Mouse (Mus musculus) ES-E14 (cell line): ENCODE measurements at regions not wholly inside any gene's neighbourhood (a gene's known extent, or its start where the extent isn't known, plus 50 kb on each side); places are given as distances from the start of the nearest gene placed in this dataset.

Source experiments
- DNase-seq: peaks from one replicate; pipeline ENCODE4 v3.0.0-alpha.2; 2013; ENCODE audit warnings: low read depth, low spot score
- H3K27ac ChIP-seq: 2 replicates; pipeline ENCODE4 v1.5.1; 2012; ENCODE audit warnings: low read depth, mild to moderate bottlenecking, low read length, moderate library complexity, mixed read lengths; ENCODE audit not compliant: poor library complexity, insufficient read depth, severe bottlenecking
- H3K36me3 ChIP-seq: 2 replicates; pipeline ENCODE4 v1.6.1; 2012; ENCODE audit warnings: mild to moderate bottlenecking, low read length, moderate library complexity, mixed read lengths; ENCODE audit not compliant: control insufficient read depth, poor library complexity, insufficient read depth, severe bottlenecking
- H3K4me1 ChIP-seq, 2 experiments: fragments of 150-350 bp in 1 of 2; sonication (generic) in 1 of 2; 2 replicates each; pipeline ENCODE4 v1.6.1; 2012; ENCODE audit warnings: low read length in 2 of 2, mild to moderate bottlenecking in 1 of 2, mixed read lengths in 1 of 2; ENCODE audit not compliant: control insufficient read depth in 2 of 2, insufficient read depth in 2 of 2, poor library complexity in 1 of 2
- H3K4me3 ChIP-seq, 2 experiments: fragments of 150-350 bp in 1 of 2; sonication (generic) in 1 of 2; 2 replicates each; pipeline ENCODE4 v1.5.1; 2012; ENCODE audit warnings: low read length in 2 of 2, low read depth in 1 of 2, mild to moderate bottlenecking in 1 of 2, mixed read lengths in 1 of 2; ENCODE audit not compliant: insufficient read depth in 1 of 2, poor library complexity in 1 of 2, severe bottlenecking in 1 of 2
- H3K9ac ChIP-seq: 2 replicates; pipeline ENCODE4 v1.6.1; 2012; ENCODE audit warnings: low read depth, mild to moderate bottlenecking, low read length, mixed read lengths; ENCODE audit not compliant: poor library complexity, insufficient read depth, severe bottlenecking
- H3K9me3 ChIP-seq: fragments of 150-350 bp; sonication (generic); 2 replicates; pipeline ENCODE4 v1.6.1; 2012; ENCODE audit warnings: low read depth, mild to moderate bottlenecking, low read length; ENCODE audit not compliant: control insufficient read depth, insufficient read depth
- CHD2 ChIP-seq: IDR thresholded peaks from 2 replicates; pipeline ENCODE4 v1.6.1; 2014; ENCODE audit warnings: mild to moderate bottlenecking, low read depth, low read length, inconsistent platforms
- HCFC1 ChIP-seq: IDR thresholded peaks from 2 replicates; pipeline ENCODE4 v1.6.1; 2012; ENCODE audit warnings: low read length, inconsistent platforms, borderline replicate concordance; ENCODE audit not compliant: insufficient read depth
- MAFK ChIP-seq: IDR thresholded peaks from 2 replicates; pipeline ENCODE4 v1.6.1; 2014; ENCODE audit warnings: mild to moderate bottlenecking, low read depth, low read length, inconsistent platforms; ENCODE audit not compliant: insufficient read depth
- ZC3H11A ChIP-seq: IDR thresholded peaks from 2 replicates; pipeline ENCODE4 v1.6.1; 2012; ENCODE audit warnings: low read depth, mild to moderate bottlenecking, inconsistent platforms, low read length, borderline replicate concordance
- ZNF384 ChIP-seq: IDR thresholded peaks from 2 replicates; pipeline ENCODE4 v1.6.1; 2012; ENCODE audit warnings: low read depth, low read length, inconsistent platforms
- in situ Hi-C, 2 experiments: fragments of 600-800 bp; cut with MboI; formaldehyde crosslinking; loops; one replicate each; pipeline ENCODE4 v1.15.1; 2025; ENCODE audit warnings: low sequenced_read_pairs in 2 of 2, inconsistent platforms in 1 of 2; ENCODE audit not compliant: unreplicated experiment in 2 of 2

DNA sequence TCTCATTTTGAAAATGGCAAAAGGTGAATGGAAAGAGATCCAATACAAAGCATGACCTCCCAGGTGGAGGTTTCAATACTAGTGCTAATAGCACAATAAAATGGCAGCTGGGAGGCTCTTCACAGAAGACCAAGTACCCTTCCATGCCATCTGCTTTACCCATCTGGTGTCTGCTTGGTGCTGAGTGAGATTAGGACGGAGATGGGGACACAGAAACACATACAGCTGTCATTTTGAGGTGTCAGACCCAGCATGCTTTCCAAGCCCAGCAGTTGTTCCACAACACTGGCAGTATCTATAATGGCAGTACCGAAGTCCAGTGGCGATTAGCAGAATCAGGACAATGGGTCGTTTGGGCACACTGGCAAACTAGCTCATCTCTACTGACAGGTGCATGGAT, 118.9 kb upstream of the 1700064H15Rik start:
- TF ChIP-seq ZC3H11A (no peak), CHD2 (no peak)
- Histone ChIP-seq H3K9ac (no peak overlapping the region), H3K36me3 (no peaks in the 10 kb centered on the region), H3K27ac (no peak overlapping the region), H3K4me1 (no peaks in the 10 kb centered on the region), H3K9me3 (no peaks in the 10 kb centered on the region), H3K4me3 (no peak overlapping the region)
- DNase-seq, result no peak
- in situ Hi-C loops, result no loop called here

GRCm38 (mm10) chr3:19751946-19752345, 123.5 kb upstream of the 1700064H15Rik start:
- in situ Hi-C loops, result no loop called here

DNA sequence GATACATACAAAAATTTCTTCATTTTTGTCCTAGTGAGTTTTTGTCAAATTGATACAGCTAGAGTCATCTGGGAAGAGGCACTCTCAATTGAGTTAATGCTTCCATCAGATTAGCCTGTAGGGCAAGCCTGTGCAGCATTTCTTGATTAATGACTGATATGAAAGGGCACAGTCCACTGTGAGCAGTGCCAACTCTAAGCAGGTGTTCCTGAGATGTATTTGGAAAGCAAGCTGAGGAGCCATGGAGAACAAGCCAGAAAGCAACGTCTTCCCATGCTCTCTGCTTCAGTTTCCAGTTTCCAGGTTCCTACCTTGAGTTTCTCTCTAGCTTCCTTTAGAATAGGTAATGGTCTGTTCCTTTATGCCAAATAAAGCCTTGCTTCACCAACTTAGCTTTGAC, 125.5 kb upstream of the 1700064H15Rik start:
- in situ Hi-C loops, result no loop called here
- no peak overlapping the region for H3K9ac ChIP-seq
- no peaks in the 10 kb centered on the region for H3K36me3 ChIP-seq
- no peaks in the 10 kb centered on the region for H3K9me3 ChIP-seq
- no peaks in the 10 kb centered on the region for H3K4me1 ChIP-seq
- no peak for DNase-seq
- no peak for TF ChIP-seq CHD2
- TF ChIP-seq MAFK, result no peak
- TF ChIP-seq ZC3H11A, result no peak
- TF ChIP-seq ZNF384, result no peak
- no peak for TF ChIP-seq HCFC1
- H3K27ac ChIP-seq, result no peak overlapping the region
- H3K4me3 ChIP-seq, result no peak overlapping the region

More at GRCm38 (mm10) chr3:19751946-19752345, 123.5 kb upstream of the 1700064H15Rik start:
- H3K4me1 ChIP-seq, result no peaks in the 10 kb centered on the region
- no peak for DNase-seq
- no peak overlapping the region for H3K9ac ChIP-seq
- no peaks in the 10 kb centered on the region for H3K36me3 ChIP-seq
- H3K9me3 ChIP-seq, result no peaks in the 10 kb centered on the region
- no peak overlapping the region for H3K4me3 ChIP-seq
- no peak for TF ChIP-seq ZC3H11A
- no peak overlapping the region for H3K27ac ChIP-seq

DNA sequence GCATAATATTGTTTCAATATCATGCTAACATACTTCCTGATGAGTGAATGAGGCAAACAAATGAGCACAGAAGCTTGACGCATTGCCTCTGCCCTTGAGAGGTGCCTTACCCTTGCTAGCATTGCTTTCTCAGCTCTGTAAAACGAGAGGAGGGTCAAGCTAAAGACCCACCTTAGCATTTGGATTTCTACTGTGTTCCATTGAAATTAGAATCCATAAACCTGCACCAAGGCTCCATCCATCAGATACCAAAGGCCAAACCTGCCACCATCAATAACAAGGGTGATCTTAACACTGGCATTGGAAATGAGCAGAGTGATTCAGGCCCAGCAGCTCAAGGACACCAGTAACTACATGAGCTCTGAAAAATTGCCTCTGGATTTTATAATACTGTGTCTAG, 126.2 kb upstream of the 1700064H15Rik start:
- no peaks in the 10 kb centered on the region for H3K9me3 ChIP-seq
- no peak overlapping the region for H3K9ac ChIP-seq
- in situ Hi-C loops, result no loop called here
- TF ChIP-seq HCFC1 (no peak), ZC3H11A (no peak), CHD2 (no peak), ZNF384 (no peak), MAFK (no peak)
- no peak for DNase-seq
- no peak overlapping the region for H3K4me3 ChIP-seq
- no peak overlapping the region for H3K27ac ChIP-seq
- no peaks in the 10 kb centered on the region for H3K36me3 ChIP-seq
- H3K4me1 ChIP-seq, result no peaks in the 10 kb centered on the region

- Histone ChIP-seq H3K9me3 (no peaks in the 10 kb centered on the region), H3K4me3 (no peak overlapping the region), H3K27ac (no peak overlapping the region), H3K9ac (no peak overlapping the region), H3K36me3 (no peaks in the 10 kb centered on the region), H3K4me1 (no peaks in the 10 kb centered on the region)
- in situ Hi-C loops, result no loop called here
- no peak for DNase-seq
- TF ChIP-seq CHD2 (no peak), MAFK (no peak), HCFC1 (no peak), ZNF384 (no peak), ZC3H11A (no peak)
These were observed 126.7 kb upstream of the 1700064H15Rik start for GRCm38 (mm10) chr3:19755136-19755535.
